Mouse (Mus musculus) lung, embryonic 16.5 days (tissue): Measurements from ENCODE around the gene Ppil6. TPM values are rescaled to one million over a fixed set of nuclear protein-coding genes. Genes with fewer than 3 reads are reported as not detected.
"Not testable (repeated sequence)": the region's sequence is repeated elsewhere in the genome, so short reads cannot be mapped to it uniquely, and the experiment has no call there.

Experiments
- ATAC-seq: fragments of 200-750 bp; cut with Nextera tagmentation; 2 replicates; pipeline ENCODE4 v1.8.0; 2017; ENCODE audit warnings: low read depth, mild to moderate bottlenecking, moderate library complexity
- H3K27ac ChIP-seq: fragments of 300-500 bp; sonication (generic); 2 replicates; pipeline ENCODE4 v1.5.1; 2014; ENCODE audit warnings: mild to moderate bottlenecking, control low read depth, low read length
- H3K27me3 ChIP-seq: fragments of 300-500 bp; sonication (generic); 2 replicates; pipeline ENCODE4 v1.6.1; 2014; ENCODE audit warnings: low read depth, low read length, mixed read lengths; ENCODE audit not compliant: control insufficient read depth, insufficient read depth
- H3K36me3 ChIP-seq: fragments of 300-500 bp; sonication (generic); 2 replicates; pipeline ENCODE4 v1.6.1; 2014; ENCODE audit warnings: low read length; ENCODE audit not compliant: control insufficient read depth, insufficient read depth
- H3K4me1 ChIP-seq: fragments of 300-500 bp; sonication (generic); replicated peaks from 2 replicates; pipeline ENCODE4 v1.6.1; 2014; ENCODE audit warnings: low read length, mixed read lengths; ENCODE audit not compliant: control insufficient read depth, insufficient read depth
- H3K4me2 ChIP-seq: fragments of 300-500 bp; sonication (generic); 2 replicates; pipeline ENCODE4 v1.6.1; 2014; ENCODE audit warnings: low read depth, low read length, control low read depth
- H3K4me3 ChIP-seq: fragments of 300-500 bp; sonication (generic); 2 replicates; pipeline ENCODE4 v1.5.1; 2014; ENCODE audit warnings: mild to moderate bottlenecking, low read length, control low read depth
- H3K9ac ChIP-seq: fragments of 300-500 bp; sonication (generic); 2 replicates; pipeline ENCODE4 v1.6.1; 2014; ENCODE audit warnings: low read length, control low read depth
- H3K9me3 ChIP-seq: fragments of 300-500 bp; sonication (generic); 2 replicates; pipeline ENCODE4 v1.6.1; 2016; ENCODE audit warnings: low read length; ENCODE audit not compliant: control insufficient read depth
- WGBS: fragments of 180-500 bp; shearing (Covaris S2); extraction: QIAGEN DNeasy Blood & Tissue Kit; methylation state at CpG from one replicate; pipeline ENCODE4 v1.1.7; 2014; 5-methylcytosine and 5-hydroxymethylcytosine counted together
- polyA plus RNA-seq: library from polyadenylated mRNA; unstranded; fragments of >200 nt; fragmentation: Nextera tagmentation; extraction: Ambion mirVana; gene quantifications from 2 replicates; pipeline ENCODE4 v1.2.1, GENCODE M21; 2015

Gene Ppil6
- polyA plus RNA-seq, 1 experiment from 2014 or later, result 4.0 TPM

DNA sequence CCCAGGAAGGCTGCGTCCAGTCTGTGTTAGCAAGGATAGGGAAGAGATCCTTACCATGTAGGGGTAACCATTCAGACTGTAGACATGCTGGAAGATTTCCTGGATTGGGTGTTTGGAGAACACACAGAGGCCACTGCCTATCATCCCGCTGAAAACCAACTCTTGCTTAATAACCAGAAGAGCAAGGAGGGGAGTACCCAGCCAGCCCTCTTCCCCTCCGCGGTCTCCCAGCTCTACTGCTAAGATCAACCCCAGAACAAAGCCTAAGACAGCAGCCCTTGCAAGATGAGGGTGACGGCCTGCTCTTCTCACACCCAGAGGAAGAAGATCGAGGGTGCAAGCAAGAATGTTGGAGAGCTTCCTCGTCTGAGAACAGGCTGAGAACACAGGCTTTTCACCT lies 1.4 kb upstream of the Ppil6 start:
- Histone ChIP-seq H3K36me3 (peaks cover 25% of the 10 kb centered on the region), H3K27ac (peak overlapping the region; percentile 88; the same call in 1 of the 2 replicates), H3K9ac (peak overlapping the region; percentile 82), H3K27me3 (no peaks in the 10 kb centered on the region), H3K9me3 (no peaks in the 10 kb centered on the region), H3K4me3 (peak overlapping the region; percentile 77), H3K4me1 (peaks cover 17% of the 10 kb centered on the region), H3K4me2 (peak overlapping the region; percentile 100)
- 18% methylated on average over 7 of the region's 7 CpGs for WGBS
- ATAC-seq, result no peak

DNA sequence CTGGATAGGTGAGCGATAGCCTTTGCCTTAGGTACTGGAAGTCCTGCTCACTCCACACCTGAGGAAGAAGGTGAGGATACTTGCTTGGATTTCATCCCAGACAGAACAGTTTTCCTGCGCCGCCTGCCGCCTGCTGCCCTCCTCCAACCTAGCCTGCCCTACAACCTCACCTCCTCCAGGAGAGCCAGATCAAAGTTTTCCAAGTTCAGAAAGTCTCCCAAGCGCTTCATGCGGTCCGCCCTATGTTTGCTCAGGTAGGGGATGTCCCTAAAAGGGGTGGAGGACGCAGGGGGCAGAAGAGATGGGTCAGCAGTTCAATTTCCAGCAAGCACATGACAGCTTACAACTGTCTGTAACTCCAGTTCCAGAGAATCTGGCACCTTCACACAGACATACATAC lies 945 bp upstream of the Ppil6 start:
- H3K4me3 ChIP-seq, result peak overlapping the region; percentile 77
- no peaks in the 10 kb centered on the region for H3K9me3 ChIP-seq
- peak overlapping the region; percentile 88; the same call in 1 of the 2 replicates for H3K27ac ChIP-seq
- H3K4me2 ChIP-seq, result peak overlapping the region; percentile 100
- WGBS, result 18% methylated on average over 8 of the region's 8 CpGs
- no peaks in the 10 kb centered on the region for H3K27me3 ChIP-seq
- H3K36me3 ChIP-seq, result peaks cover 25% of the 10 kb centered on the region
- H3K9ac ChIP-seq, result peak overlapping the region; percentile 82
- ATAC-seq, result 0 out of 2 replicates have a peak, but pooled peaks have one; percentile 2
- H3K4me1 ChIP-seq, result peaks cover 17% of the 10 kb centered on the region

DNA sequence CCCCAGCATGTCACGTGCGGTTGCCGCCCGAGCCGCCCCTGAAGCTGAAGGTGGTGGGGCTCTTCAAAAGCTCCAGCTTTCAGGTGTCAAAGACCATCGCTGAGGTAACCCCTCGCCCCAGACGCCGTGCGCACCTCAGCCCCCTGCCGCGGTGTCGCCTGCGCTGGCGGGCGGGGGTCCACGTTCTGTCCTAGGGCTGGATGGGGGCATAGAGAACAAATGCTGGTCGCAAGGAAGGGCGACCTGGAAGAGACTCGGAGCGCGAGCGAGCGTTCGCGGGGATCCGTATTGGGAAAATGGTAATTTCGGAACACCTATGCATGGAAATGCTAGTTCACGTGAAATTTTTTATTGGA lies 257 bp downstream of the Ppil6 start:
- Histone ChIP-seq H3K9ac (peak overlapping the region; percentile 82), H3K9me3 (no peaks in the 10 kb centered on the region), H3K36me3 (peaks cover 19% of the 10 kb centered on the region), H3K27ac (no peak overlapping the region), H3K4me1 (peaks cover 17% of the 10 kb centered on the region), H3K4me3 (peak overlapping the region; percentile 77), H3K4me2 (peak overlapping the region; percentile 100), H3K27me3 (no peaks in the 10 kb centered on the region)
- ATAC-seq, result no peak; the same call in 1 of the 2 replicates
- WGBS, result under 1% methylated on average over 29 of the region's 29 CpGs

DNA sequence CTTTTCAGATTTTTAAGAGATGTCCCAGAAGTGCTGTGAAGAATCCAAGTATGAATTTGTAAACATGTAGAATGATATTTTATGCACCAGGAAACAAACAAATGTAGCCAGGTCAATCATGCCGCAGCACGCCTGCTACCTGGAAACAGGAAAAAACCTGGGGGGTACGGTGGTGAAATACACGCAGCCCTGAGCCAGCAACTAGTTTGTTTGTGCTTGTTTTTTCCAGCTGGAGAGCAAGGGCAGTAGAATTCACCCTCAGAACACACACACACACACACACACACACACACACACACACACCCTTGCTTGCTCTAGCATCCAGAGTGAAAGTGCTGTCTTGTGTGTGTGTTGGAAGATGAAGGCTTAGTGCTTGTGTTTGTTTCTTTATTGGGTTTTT lies 872 bp downstream of the Ppil6 start:
- WGBS, result 24% methylated on average over 4 of the region's 4 CpGs
- H3K27me3 ChIP-seq, result no peaks in the 10 kb centered on the region
- H3K36me3 ChIP-seq, result peaks cover 17% of the 10 kb centered on the region
- no peak overlapping the region for H3K9ac ChIP-seq
- H3K27ac ChIP-seq, result no peak overlapping the region
- ATAC-seq, result no peak
- peaks cover 17% of the 10 kb centered on the region for H3K4me1 ChIP-seq
- H3K4me2 ChIP-seq, result no peak overlapping the region
- H3K4me3 ChIP-seq, result no peak overlapping the region
- H3K9me3 ChIP-seq, result no peaks in the 10 kb centered on the region

DNA sequence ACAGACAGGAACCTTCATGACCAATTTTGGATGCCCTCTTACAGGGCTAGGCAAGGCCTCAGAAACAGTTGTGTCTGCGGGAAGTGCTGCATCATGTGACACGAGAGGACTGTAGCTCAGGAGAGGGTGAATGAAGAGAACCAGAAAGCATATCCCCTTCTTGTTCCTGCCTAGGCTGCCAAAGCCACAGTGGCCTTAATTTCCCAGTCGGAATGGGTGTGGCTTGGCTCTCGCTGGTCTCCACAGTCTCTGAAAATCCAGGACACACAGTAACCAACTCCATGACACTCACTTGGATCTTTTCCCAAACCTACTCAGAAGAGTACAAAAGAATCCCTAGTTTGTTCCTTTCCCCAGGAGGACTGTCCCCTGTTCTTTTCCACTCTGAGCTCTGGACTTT lies 10.7 kb downstream of the Ppil6 start:
- Histone ChIP-seq H3K4me1 (no peaks in the 10 kb centered on the region), H3K4me2 (no peak overlapping the region), H3K9ac (no peak overlapping the region), H3K9me3 (no peaks in the 10 kb centered on the region), H3K27me3 (no peaks in the 10 kb centered on the region), H3K4me3 (no peak overlapping the region), H3K27ac (no peak overlapping the region), H3K36me3 (no peaks in the 10 kb centered on the region)
- 50% methylated on average over 4 of the region's 4 CpGs for WGBS
- no peak for ATAC-seq

DNA sequence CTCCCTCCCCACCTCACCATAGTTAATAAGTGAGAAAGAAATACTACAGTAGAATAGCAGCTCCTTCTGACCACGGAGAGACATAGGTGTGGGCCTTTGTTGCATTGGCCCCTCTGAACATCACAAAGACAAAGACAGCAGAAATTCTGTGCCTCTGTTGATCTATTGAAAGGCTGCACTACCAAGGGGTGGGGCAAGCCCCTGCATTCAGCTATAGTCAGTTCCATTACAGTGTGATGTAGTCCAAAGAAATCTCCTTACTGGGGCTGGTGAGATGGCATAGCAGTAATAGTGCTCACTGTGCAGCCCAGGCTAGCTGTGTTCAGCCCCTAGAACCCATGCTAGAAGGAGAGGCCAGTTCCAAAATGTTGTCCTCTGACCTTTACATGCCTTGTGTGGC lies 14.8 kb downstream of the Ppil6 start:
- ATAC-seq, result no peak
- no peak overlapping the region for H3K9ac ChIP-seq
- no peak overlapping the region for H3K4me3 ChIP-seq
- H3K27ac ChIP-seq, result no peak overlapping the region
- no peaks in the 10 kb centered on the region for H3K9me3 ChIP-seq
- no peak overlapping the region for H3K4me2 ChIP-seq
- 71% methylated on average over 1 of the region's 1 CpGs for WGBS
- H3K4me1 ChIP-seq, result no peaks in the 10 kb centered on the region
- H3K36me3 ChIP-seq, result no peaks in the 10 kb centered on the region
- H3K27me3 ChIP-seq, result no peaks in the 10 kb centered on the region

DNA sequence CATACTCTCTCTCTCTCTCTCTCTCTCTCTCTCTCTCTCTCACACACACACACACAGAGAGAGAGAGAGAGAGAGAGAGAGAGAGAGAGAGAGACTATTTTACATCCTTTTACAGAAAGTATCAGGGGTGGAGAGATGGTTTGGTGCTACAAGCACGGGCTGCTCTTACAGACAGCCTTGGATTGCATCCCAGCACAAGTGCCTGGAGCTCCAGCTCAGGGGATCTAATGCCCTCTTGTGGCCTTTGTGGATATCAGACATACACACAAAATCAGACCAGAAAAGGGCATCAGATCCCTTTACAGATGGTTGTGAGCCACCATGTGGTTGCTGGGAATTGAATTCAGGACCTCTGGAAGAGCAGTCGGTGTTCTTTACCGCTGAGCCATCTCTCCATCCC lies 15.2 kb downstream of the Ppil6 start:
- H3K9me3 ChIP-seq, H3K27me3 ChIP-seq, H3K4me1 ChIP-seq, H3K27ac ChIP-seq, H3K4me3 ChIP-seq, H3K9ac ChIP-seq, H3K4me2 ChIP-seq, H3K36me3 ChIP-seq: not testable (repeated sequence)
- ATAC-seq, result peak; percentile 62
- 0% methylated on average over 3 of the region's 3 CpGs for WGBS

DNA sequence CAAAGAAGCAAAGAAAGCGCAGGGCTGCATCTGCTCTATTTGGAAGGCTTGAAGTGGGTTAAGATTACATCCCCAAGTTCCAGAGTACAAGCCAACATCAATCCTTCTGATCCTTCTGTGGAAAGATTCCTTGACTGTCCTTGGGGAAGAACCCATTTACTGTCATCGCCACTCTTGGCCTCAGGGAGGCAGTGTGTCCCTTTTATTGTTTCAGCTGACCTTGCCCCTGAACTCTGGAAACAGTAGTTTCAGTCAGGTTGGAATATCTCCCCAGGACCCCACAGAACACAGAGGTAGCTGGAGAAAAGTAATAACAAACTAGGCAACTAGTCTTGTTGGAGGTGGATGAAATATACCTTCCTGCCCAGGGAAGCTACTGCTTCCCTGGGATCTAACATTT lies 18.9 kb downstream of the Ppil6 start:
- 27% methylated on average over 2 of the region's 2 CpGs for WGBS
- ATAC-seq, result no peak
- H3K4me2 ChIP-seq, result no peak overlapping the region
- no peak overlapping the region for H3K27ac ChIP-seq
- no peak overlapping the region for H3K9ac ChIP-seq
- no peaks in the 10 kb centered on the region for H3K4me1 ChIP-seq
- H3K27me3 ChIP-seq, result no peaks in the 10 kb centered on the region
- no peak overlapping the region for H3K4me3 ChIP-seq
- H3K9me3 ChIP-seq, result no peaks in the 10 kb centered on the region
- H3K36me3 ChIP-seq, result no peaks in the 10 kb centered on the region

DNA sequence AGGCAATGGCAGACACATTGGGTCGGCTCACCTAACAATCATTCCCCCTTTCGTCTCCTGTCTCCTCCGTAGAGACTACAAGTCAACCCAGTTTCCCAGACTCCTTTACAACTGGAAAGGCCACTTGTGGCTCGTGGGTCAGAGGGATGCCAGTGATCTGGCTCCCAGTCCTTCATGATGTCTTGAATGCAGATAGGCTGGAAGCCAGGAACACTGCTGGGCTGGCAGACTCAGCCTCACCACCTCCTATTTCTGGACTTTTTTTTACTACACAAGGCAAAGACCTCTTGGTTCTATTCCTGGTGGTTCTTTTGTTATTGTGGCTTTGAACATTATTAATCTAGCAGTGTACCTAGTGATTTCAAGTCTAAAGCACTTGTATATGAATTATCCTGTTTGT lies 24.1 kb downstream of the Ppil6 start:
- no peak overlapping the region for H3K4me2 ChIP-seq
- H3K4me3 ChIP-seq, result no peak overlapping the region
- WGBS, result 67% methylated on average over 4 of the region's 4 CpGs
- H3K4me1 ChIP-seq, result 0 out of 2 replicates have a peak, but pooled peaks cover 4% of the 10 kb centered on the region
- H3K27me3 ChIP-seq, result no peaks in the 10 kb centered on the region
- H3K36me3 ChIP-seq, result no peaks in the 10 kb centered on the region
- H3K27ac ChIP-seq, result no peak overlapping the region
- H3K9ac ChIP-seq, result no peak overlapping the region
- ATAC-seq, result no peak
- no peaks in the 10 kb centered on the region for H3K9me3 ChIP-seq

DNA sequence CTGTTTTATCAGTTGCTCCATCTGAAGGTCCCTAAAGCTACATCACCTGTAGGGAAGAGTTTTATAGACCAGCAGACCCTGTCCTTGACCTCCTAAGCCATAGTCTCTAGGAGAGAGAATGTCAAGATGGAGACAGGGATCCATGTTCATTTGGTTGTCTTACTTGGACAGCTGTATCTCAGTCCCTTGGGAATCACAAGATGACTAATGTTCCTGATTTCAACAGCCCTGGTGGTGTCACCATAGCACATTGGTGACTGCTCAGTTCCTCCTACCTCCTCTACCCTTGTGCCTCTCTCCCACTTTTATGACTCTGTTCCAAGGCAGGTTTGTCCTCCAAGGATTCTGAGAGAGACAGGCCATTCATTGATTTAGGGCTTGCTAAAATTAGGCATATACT lies 24.7 kb downstream of the Ppil6 start:
- no peak overlapping the region for H3K4me3 ChIP-seq
- no peaks in the 10 kb centered on the region for H3K9me3 ChIP-seq
- H3K9ac ChIP-seq, result no peak overlapping the region
- H3K36me3 ChIP-seq, result no peaks in the 10 kb centered on the region
- no peak overlapping the region for H3K27ac ChIP-seq
- no peak overlapping the region for H3K4me2 ChIP-seq
- 0 out of 2 replicates have a peak, but pooled peaks cover 4% of the 10 kb centered on the region for H3K4me1 ChIP-seq
- H3K27me3 ChIP-seq, result no peaks in the 10 kb centered on the region
- no peak for ATAC-seq
